Comparison of ENCODE assay signal across 7 mouse cellular contexts in genomic region chr11:5260942-5261459, GRCm38 (mm10). TPM values are rescaled to one million over a fixed set of nuclear protein-coding genes. Genes with fewer than 3 reads are reported as not detected.
DNase-seq lines count a peak whose midpoint lies in the region; ATAC-seq and TF ChIP-seq lines count a peak whose summit lies in the region.

No protein-coding gene starts in this region.

- no peak overlapping the region for H3K27ac ChIP-seq in ES-E14 (ENCODE audit: insufficient read depth, low read depth, low read length, poor library complexity, severe bottlenecking)
- no peak overlapping the region for H3K27ac ChIP-seq in embryonic fibroblast, embryonic 13.5 days (ENCODE audit: insufficient read depth, low read length)
- H3K27ac ChIP-seq in hindbrain, embryonic 11.5 days (ENCODE audit: low read depth, low read length) = peak overlapping the region; percentile 24; the same call in 1 of the 2 replicates
- H3K27ac ChIP-seq in limb, embryonic 15.5 days = peak overlapping the region; percentile 82
- 0 out of 2 replicates have a peak overlapping the region, but pooled peaks have one; percentile 13 for H3K27ac ChIP-seq in midbrain, embryonic 14.5 days (replicated peaks; ENCODE audit: low read depth, low read length)

- H3K4me1 ChIP-seq in ES-E14 (ENCODE audit: control insufficient read depth in 2 of 2, insufficient read depth in 2 of 2, low read length in 2 of 2, poor library complexity in 1 of 2) = peaks cover 0 to 20% of the 10 kb centered on the region in 2 experiments; a peak in 3 of 4 replicates
- peaks cover 8% of the 10 kb centered on the region for H3K4me1 ChIP-seq in embryonic fibroblast, embryonic 13.5 days (ENCODE audit: control insufficient read depth, insufficient read depth, low read length)
- H3K4me1 ChIP-seq in hindbrain, embryonic 11.5 days (replicated peaks; ENCODE audit: control insufficient read depth, insufficient read depth, low read length) = peaks cover 3% of the 10 kb centered on the region; the same call in 1 of the 2 replicates
- peaks cover 29% of the 10 kb centered on the region for H3K4me1 ChIP-seq in limb, embryonic 15.5 days
- H3K4me1 ChIP-seq in midbrain, embryonic 14.5 days (ENCODE audit: control insufficient read depth, insufficient read depth, low read length) = peaks cover 9% of the 10 kb centered on the region; the same call in 1 of the 2 replicates

- no peak for TF ChIP-seq CTCF in embryonic fibroblast, embryonic 13.5 days (IDR thresholded peaks at IDR 0.05; ENCODE audit: borderline replicate concordance, insufficient read depth, low read length)

- H3K4me2 ChIP-seq in hindbrain, embryonic 11.5 days (replicated peaks; ENCODE audit: low read depth, low read length) = peak overlapping the region; percentile 87
- peak overlapping the region; percentile 79 for H3K4me2 ChIP-seq in limb, embryonic 15.5 days
- peak overlapping the region; percentile 77 for H3K4me2 ChIP-seq in midbrain, embryonic 14.5 days (ENCODE audit: low read length)

- H3K9ac ChIP-seq in ES-E14 (ENCODE audit: insufficient read depth, low read depth, low read length, poor library complexity, severe bottlenecking) = peak overlapping the region; percentile 70
- peak overlapping the region; percentile 80 for H3K9ac ChIP-seq in hindbrain, embryonic 11.5 days (ENCODE audit: low read depth, low read length)
- peak overlapping the region; percentile 92 for H3K9ac ChIP-seq in limb, embryonic 15.5 days
- H3K9ac ChIP-seq in midbrain, embryonic 14.5 days (replicated peaks; ENCODE audit: low read length) = peak overlapping the region; percentile 63

- ATAC-seq in hindbrain, embryonic 11.5 days (ENCODE audit: low FRiP score) = peak; percentile 64
- peak; percentile 23 for ATAC-seq in limb, embryonic 15.5 days (ENCODE audit: insufficient number of reproducible peaks, low FRiP score, low TSS enrichment, low read depth)
- ATAC-seq in midbrain, embryonic 14.5 days (ENCODE audit: low FRiP score, low TSS enrichment) = no peak

- no peaks in the 10 kb centered on the region for H3K9me3 ChIP-seq in ES-E14 (ENCODE audit: control insufficient read depth, insufficient read depth, low read depth, low read length)
- no peaks in the 10 kb centered on the region for H3K9me3 ChIP-seq in hindbrain, embryonic 11.5 days (ENCODE audit: control insufficient read depth, low read length)
- no peaks in the 10 kb centered on the region for H3K9me3 ChIP-seq in limb, embryonic 15.5 days
- no peaks in the 10 kb centered on the region for H3K9me3 ChIP-seq in midbrain, embryonic 14.5 days (ENCODE audit: control insufficient read depth, low read length)

- DNase-seq in ES-E14 (ENCODE audit: low read depth, low spot score) = no peak
- peak; percentile 67 for DNase-seq in adrenal gland, postnatal 10 days
- DNase-seq in hindbrain, embryonic 11.5 days (ENCODE audit: low spot score) = peak; percentile 67
- DNase-seq in midbrain, embryonic 14.5 days = peak; percentile 60
- DNase-seq in thymus, adult 18-20 months = peak; percentile 52 to 56

- no peaks in the 10 kb centered on the region for H3K27me3 ChIP-seq in hindbrain, embryonic 11.5 days (ENCODE audit: control insufficient read depth, insufficient read depth, low read length)
- no peaks in the 10 kb centered on the region for H3K27me3 ChIP-seq in limb, embryonic 15.5 days
- H3K27me3 ChIP-seq in midbrain, embryonic 14.5 days (ENCODE audit: control insufficient read depth, insufficient read depth, low read length) = no peaks in the 10 kb centered on the region

- H3K36me3 ChIP-seq in ES-E14 (ENCODE audit: control insufficient read depth, insufficient read depth, low read length, poor library complexity, severe bottlenecking) = no peaks in the 10 kb centered on the region
- H3K36me3 ChIP-seq in hindbrain, embryonic 11.5 days (ENCODE audit: control insufficient read depth, insufficient read depth, low read length) = no peaks in the 10 kb centered on the region
- no peaks in the 10 kb centered on the region for H3K36me3 ChIP-seq in limb, embryonic 15.5 days
- no peaks in the 10 kb centered on the region for H3K36me3 ChIP-seq in midbrain, embryonic 14.5 days (ENCODE audit: control insufficient read depth, insufficient read depth, low read length)

- peak overlapping the region; percentile 74 to 98 for H3K4me3 ChIP-seq in ES-E14 (ENCODE audit: insufficient read depth in 1 of 2, low read depth in 1 of 2, low read length in 2 of 2, poor library complexity in 1 of 2, severe bottlenecking in 1 of 2)
- peak overlapping the region; percentile 73 for H3K4me3 ChIP-seq in embryonic fibroblast, embryonic 13.5 days (ENCODE audit: insufficient read depth, low read length)
- H3K4me3 ChIP-seq in hindbrain, embryonic 11.5 days (ENCODE audit: low read depth, low read length) = peak overlapping the region; percentile 86
- H3K4me3 ChIP-seq in limb, embryonic 15.5 days = peak overlapping the region; percentile 92
- peak overlapping the region; percentile 72 for H3K4me3 ChIP-seq in midbrain, embryonic 14.5 days (replicated peaks; ENCODE audit: low read depth, low read length)

- WGBS in hindbrain, embryonic 11.5 days = under 1% methylated on average over 35 of the region's 42 CpGs
- WGBS in limb, embryonic 15.5 days = under 1% methylated on average over 42 of the region's 42 CpGs
- whole genome bisulfite sequencing in midbrain, embryonic 14.5 days = under 1% methylated on average over 42 of the region's 42 CpGs

- in situ Hi-C loops in ES-E14 (cut with MboI; ENCODE audit: low sequenced_read_pairs in 2 of 2, unreplicated experiment in 2 of 2) = no loop called here

- TF ChIP-seq POLR2A in embryonic fibroblast, embryonic 13.5 days (IDR thresholded peaks at IDR 0.05; ENCODE audit: low read depth, low read length) = no peak

TF ChIP-seq in ES-E14, 5 proteins besides CTCF, POLR2A, EP300 and RAD21:
- TF ChIP-seq ZNF384 (IDR thresholded peaks at IDR 0.05; ENCODE audit: low read depth, low read length) (no peak), MAFK (IDR thresholded peaks at IDR 0.05; ENCODE audit: insufficient read depth, low read depth, low read length) (no peak), ZC3H11A (IDR thresholded peaks at IDR 0.05; ENCODE audit: borderline replicate concordance, low read depth, low read length) (no peak), CHD2 (IDR thresholded peaks at IDR 0.05; ENCODE audit: low read depth, low read length) (no peak), HCFC1 (IDR thresholded peaks at IDR 0.05; ENCODE audit: borderline replicate concordance, insufficient read depth, low read length) (no peak)

RNA-seq across cellular contexts. Expression of gene Kremen1, which starts 0.4 kb away (rescaled TPM):
- 17.9 and 24.3 TPM in 2 replicates for total RNA-seq in ES-E14 (2012; rRNA removed)
- 10 to 100 TPM; 20.4 to 27.0 TPM for total RNA-seq in adrenal gland, postnatal 10 days (2021)
- polyA plus RNA-seq in embryonic fibroblast, embryonic 13.5 days (2011; ENCODE audit: insufficient read length, low read depth, missing spikeins) = 28.3 and 33.8 TPM in 2 replicates
- polyA plus RNA-seq in hindbrain, embryonic 11.5 days (2014; fragmentation: Nextera tagmentation; extraction: Ambion mirVana) = 6.6 and 6.7 TPM in 2 replicates
- 37.6 and 42.9 TPM in 2 replicates for polyA plus RNA-seq in limb, embryonic 15.5 days (2015; fragmentation: Nextera tagmentation; extraction: Ambion mirVana)
- polyA plus RNA-seq in midbrain, embryonic 14.5 days (2014; fragmentation: Nextera tagmentation; extraction: Ambion mirVana) = 3.5 and 3.8 TPM in 2 replicates

Comparison
In these comparisons a context has a peak if more than half of its experiments do, and no peak if none do; other contexts are left out.
1. H3K27ac ChIP-seq: peak in hindbrain, embryonic 11.5 days (single experiment), limb, embryonic 15.5 days (single experiment) and midbrain, embryonic 14.5 days (single experiment); none in ES-E14 (single experiment) and embryonic fibroblast, embryonic 13.5 days (single experiment).
2. Peak in every context shown above with its lines, with median percentiles within 50 percentile points of each other: H3K4me3 ChIP-seq, H3K9ac ChIP-seq and H3K4me2 ChIP-seq.